Mouse (Mus musculus) MEL (cell line): Measurements from ENCODE around the gene Rtl1. TPM values are rescaled to one million over a fixed set of nuclear protein-coding genes. Genes with fewer than 3 reads are reported as not detected.

Source experiments
- polyA plus RNA-seq, 2 experiments: library from polyadenylated mRNA; stranded (reverse) in 1 of 2; unstranded in 1 of 2; fragments of >175 nt in 1 of 2; fragments of >200 nt in 1 of 2; gene quantifications; 2 replicates each; pipeline versions ENCODE4 v1.2.1 to v1.2.4; 2012; ENCODE audit warnings: low replicate concordance in 2 of 2, low read depth in 1 of 2; ENCODE audit not compliant: insufficient read length in 2 of 2, insufficient read depth in 1 of 2, missing spikeins in 1 of 2
- total RNA-seq: library from RNA; depleted of rRNA; stranded (reverse); fragments of 300-350 nt; gene quantifications from 2 replicates; pipeline ENCODE4 v1.2.3, GENCODE M21; 2012; rRNA removed

Rtl1 gene
- total and polyA plus RNA-seq, 3 experiments: under 0.01 TPM; not detected in 2

Other genes with a start within 250 kb of the Rtl1 start
- not detected in 2 replicates for gene Dlk1, start 147.5 kb downstream of the Rtl1 start, total RNA-seq
- not detected for gene Dlk1, start 147.5 kb downstream of the Rtl1 start, polyA plus RNA-seq